Mouse (Mus musculus): ENCODE measurements around the gene Pla2g4e. TPM values are rescaled to one million over a fixed set of nuclear protein-coding genes. Genes with fewer than 3 reads are reported as not detected.
A peak's percentile ranks its signal among the peaks of the same experiment; 100 is the strongest.

The Pla2g4e gene
- total and polyA plus RNA-seq, 3 experiments: 3.5 to 5.9 (median 4.0) TPM

DNA sequence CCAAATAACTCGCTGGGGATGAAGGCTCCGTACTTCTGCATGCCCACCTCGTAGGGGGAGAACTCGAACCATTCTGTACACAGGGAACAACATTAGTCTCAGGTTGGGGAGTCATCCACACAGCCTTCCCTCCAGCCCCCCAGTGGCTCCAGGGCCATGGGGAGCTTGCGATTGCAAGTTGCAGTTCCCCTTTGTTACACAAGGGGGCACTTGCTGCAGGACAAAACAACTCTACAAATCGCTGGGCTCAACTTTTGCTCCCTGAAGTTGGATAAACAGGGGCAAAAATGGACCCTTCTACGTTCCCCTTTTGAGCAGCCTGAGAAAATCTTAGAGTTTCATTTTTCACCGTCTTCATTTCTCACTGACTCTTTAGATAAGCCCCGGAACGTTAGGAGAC is 71.4 kb downstream of the Pla2g4e start:
- Histone ChIP-seq H3K9ac (ENCODE audit: low read depth, low read length) (no peak overlapping the region), H3K4me3 (no peak overlapping the region), H3K27me3 (ENCODE audit: control insufficient read depth, insufficient read depth, low read length) (no peaks in the 10 kb centered on the region), H3K27ac (no peak overlapping the region), H3K79me2 (replicated peaks; ENCODE audit: control insufficient read depth, insufficient read depth, low read length) (no peaks in the 10 kb centered on the region), H3K36me3 (ENCODE audit: control insufficient read depth, insufficient read depth, low read length) (no peaks in the 10 kb centered on the region), H3K4me1 (ENCODE audit: control insufficient read depth, insufficient read depth, low read length) (no peaks in the 10 kb centered on the region)
- intact Hi-C loops (cut with DNase I): loop anchor here (2.0 to 5.0 kb wide), 3 partner anchors 91 to 201 kb away; partner anchors contain the start of gene Mapkbp1
- WGBS: 25% methylated on average over 10 of the region's 10 CpGs
- peak; percentile 40 to 66 for DNase-seq
- TF ChIP-seq CTCF (IDR thresholded peaks at IDR 0.05) (no peak; the same call in 1 of the 2 replicates), POLR2A (IDR thresholded peaks at IDR 0.05; ENCODE audit: insufficient read depth, low read depth, low read length) (no peak), EP300 (IDR thresholded peaks at IDR 0.05; ENCODE audit: insufficient read depth, low read depth, low read length) (no peak)

DNA sequence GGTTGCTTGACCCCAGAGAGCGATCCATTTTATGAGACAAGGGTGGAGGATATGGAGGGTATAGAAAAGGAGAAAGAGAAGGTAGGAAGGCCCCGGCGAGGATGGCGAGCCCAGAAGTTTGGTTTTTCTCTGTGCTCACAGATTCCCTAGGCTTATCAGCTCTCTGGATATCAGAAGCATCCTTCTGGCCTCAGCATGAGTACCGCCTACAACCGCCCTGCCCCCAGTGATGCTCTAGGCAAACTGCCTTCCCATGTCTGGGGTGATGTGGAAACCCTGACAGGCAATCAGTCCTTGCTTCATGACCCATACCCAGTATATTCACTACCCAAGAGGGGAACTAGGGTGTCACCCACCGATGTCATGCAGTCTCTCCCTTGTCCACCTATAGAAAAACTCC is 73.8 kb downstream of the Pla2g4e start:
- H3K27ac ChIP-seq: no peak overlapping the region
- no peak overlapping the region for H3K4me3 ChIP-seq
- 87% methylated on average over 7 of the region's 7 CpGs for WGBS
- H3K9ac ChIP-seq (ENCODE audit: low read depth, low read length): no peak overlapping the region
- no peaks in the 10 kb centered on the region for H3K79me2 ChIP-seq (replicated peaks; ENCODE audit: control insufficient read depth, insufficient read depth, low read length)
- H3K4me1 ChIP-seq (ENCODE audit: control insufficient read depth, insufficient read depth, low read length): peaks cover 1% of the 10 kb centered on the region; the same call in 1 of the 2 replicates
- no peaks in the 10 kb centered on the region for H3K27me3 ChIP-seq (ENCODE audit: control insufficient read depth, insufficient read depth, low read length)
- DNase-seq: no peak
- intact Hi-C loops (cut with DNase I): loop anchor here (5.0 kb wide), 2 partner anchors 111 to 199 kb away; partner anchors contain the start of gene Mapkbp1
- no peak for TF ChIP-seq EP300 (IDR thresholded peaks at IDR 0.05; ENCODE audit: insufficient read depth, low read depth, low read length)
- no peak for TF ChIP-seq CTCF (IDR thresholded peaks at IDR 0.05)
- no peak for TF ChIP-seq POLR2A (IDR thresholded peaks at IDR 0.05; ENCODE audit: insufficient read depth, low read depth, low read length)
- H3K36me3 ChIP-seq (ENCODE audit: control insufficient read depth, insufficient read depth, low read length): no peaks in the 10 kb centered on the region

DNA sequence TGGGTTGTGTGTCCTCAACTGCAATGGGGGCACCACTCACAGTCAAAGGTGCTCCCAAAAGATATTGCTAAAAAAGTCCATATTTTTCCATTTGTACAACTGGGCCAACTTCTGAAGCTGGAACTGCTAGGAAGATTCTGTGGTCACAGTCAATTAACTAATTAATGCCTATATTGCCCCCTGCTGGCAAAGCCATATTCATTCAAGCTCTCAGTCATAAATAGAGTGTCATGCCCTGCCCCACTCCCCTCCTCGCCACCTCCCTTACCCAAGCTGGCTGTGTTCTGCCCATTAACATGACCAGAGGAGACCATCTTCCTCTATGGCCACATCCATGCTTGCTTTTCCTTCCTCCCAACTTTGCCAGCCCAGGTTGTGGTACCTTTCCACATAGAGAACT is 74.4 kb downstream of the Pla2g4e start:
- WGBS: 32% methylated on average over 1 of the region's 1 CpGs
- no peaks in the 10 kb centered on the region for H3K27me3 ChIP-seq (ENCODE audit: control insufficient read depth, insufficient read depth, low read length)
- no peak for DNase-seq
- peak; percentile 79 for TF ChIP-seq CTCF (IDR thresholded peaks at IDR 0.05)
- TF ChIP-seq POLR2A (IDR thresholded peaks at IDR 0.05; ENCODE audit: insufficient read depth, low read depth, low read length): no peak
- H3K79me2 ChIP-seq (replicated peaks; ENCODE audit: control insufficient read depth, insufficient read depth, low read length): no peaks in the 10 kb centered on the region
- H3K36me3 ChIP-seq (ENCODE audit: control insufficient read depth, insufficient read depth, low read length): no peaks in the 10 kb centered on the region
- intact Hi-C loops (cut with DNase I): loop anchor here (1.0 to 5.0 kb wide), 3 partner anchors 85 to 198 kb away; partner anchors contain the start of gene Mapkbp1
- H3K4me1 ChIP-seq (ENCODE audit: control insufficient read depth, insufficient read depth, low read length): peaks cover 1% of the 10 kb centered on the region; the same call in 1 of the 2 replicates
- no peak overlapping the region for H3K4me3 ChIP-seq
- H3K9ac ChIP-seq (ENCODE audit: low read depth, low read length): no peak overlapping the region
- H3K27ac ChIP-seq: no peak overlapping the region

DNA sequence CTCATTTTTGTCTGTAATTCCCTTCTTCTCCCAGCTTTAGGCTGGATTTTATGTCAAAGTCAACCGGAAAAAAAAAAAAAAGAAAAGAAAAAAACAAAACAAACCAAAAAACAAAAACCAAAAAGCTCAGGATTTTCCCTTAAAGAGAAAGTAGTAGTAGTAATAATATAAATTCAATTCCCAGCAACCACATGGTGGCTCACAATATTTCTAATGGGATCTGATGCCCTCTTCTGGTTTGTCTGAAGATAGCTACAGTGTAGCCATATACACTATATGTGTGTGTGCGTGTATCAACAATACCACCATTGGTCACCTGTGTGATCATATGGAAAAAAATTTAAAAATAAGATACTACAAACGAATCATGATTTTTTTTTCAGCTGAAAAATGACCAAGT is 75.8 kb downstream of the Pla2g4e start:
- TF ChIP-seq POLR2A (IDR thresholded peaks at IDR 0.05; ENCODE audit: insufficient read depth, low read depth, low read length) (no peak), CTCF (IDR thresholded peaks at IDR 0.05) (peak; percentile 75), EP300 (IDR thresholded peaks at IDR 0.05; ENCODE audit: insufficient read depth, low read depth, low read length) (no peak)
- Histone ChIP-seq H3K4me3 (no peak overlapping the region), H3K36me3 (ENCODE audit: control insufficient read depth, insufficient read depth, low read length) (no peaks in the 10 kb centered on the region), H3K4me1 (ENCODE audit: control insufficient read depth, insufficient read depth, low read length) (peaks cover 1% of the 10 kb centered on the region; the same call in 1 of the 2 replicates), H3K27ac (no peak overlapping the region), H3K9ac (ENCODE audit: low read depth, low read length) (no peak overlapping the region), H3K79me2 (replicated peaks; ENCODE audit: control insufficient read depth, insufficient read depth, low read length) (no peaks in the 10 kb centered on the region), H3K27me3 (ENCODE audit: control insufficient read depth, insufficient read depth, low read length) (no peaks in the 10 kb centered on the region)
- intact Hi-C loops (cut with DNase I): no loop called here
- DNase-seq: no peak
- 80% methylated on average over 3 of the region's 3 CpGs for WGBS

DNA sequence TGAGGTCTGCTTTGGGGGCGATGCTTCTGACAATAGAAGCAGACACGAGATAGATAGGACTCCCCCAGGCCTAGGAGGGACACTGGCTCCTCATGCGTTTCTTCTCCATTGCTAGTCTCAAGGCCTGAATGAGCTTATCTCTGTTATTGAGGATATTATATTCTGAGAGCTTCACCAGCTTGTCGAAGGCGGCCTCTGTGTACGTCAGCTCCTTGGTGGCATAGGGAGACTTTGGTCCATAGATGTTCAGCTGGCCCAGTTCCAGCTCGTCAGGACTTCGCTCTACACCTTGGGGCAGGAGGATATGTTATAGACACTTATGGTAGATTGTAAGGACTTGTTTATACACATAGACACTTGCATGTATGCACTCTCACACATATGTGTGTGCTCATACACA is 77.4 kb downstream of the Pla2g4e start:
- 84% methylated on average over 8 of the region's 8 CpGs for WGBS
- no peak overlapping the region for H3K9ac ChIP-seq (ENCODE audit: low read depth, low read length)
- intact Hi-C loops (cut with DNase I): no loop called here

DNA sequence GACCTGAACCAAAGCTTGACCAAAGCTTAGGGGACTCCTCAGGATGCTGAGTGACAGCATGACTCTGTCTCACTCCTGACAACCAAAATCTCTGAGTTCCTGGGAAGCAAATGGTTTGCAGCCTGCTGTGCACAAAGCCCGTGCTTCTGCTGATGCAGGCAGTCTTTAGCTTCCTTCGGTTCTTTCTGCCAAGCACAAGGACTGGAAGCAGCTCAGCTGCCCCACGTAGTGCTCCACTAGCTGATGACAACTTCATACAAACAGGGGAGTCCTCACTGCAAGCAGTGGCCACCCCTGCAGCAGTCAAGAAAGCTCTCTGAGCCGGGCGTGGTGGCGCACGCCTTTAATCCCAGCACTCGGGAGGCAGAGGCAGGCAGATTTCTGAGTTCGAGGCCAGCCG is 79.7 kb downstream of the Pla2g4e start:
- Histone ChIP-seq H3K36me3 (ENCODE audit: control insufficient read depth, insufficient read depth, low read length) (no peaks in the 10 kb centered on the region), H3K9ac (ENCODE audit: low read depth, low read length) (no peak overlapping the region), H3K27ac (no peak overlapping the region), H3K4me1 (ENCODE audit: control insufficient read depth, insufficient read depth, low read length) (peaks cover 1% of the 10 kb centered on the region; the same call in 1 of the 2 replicates), H3K4me3 (no peak overlapping the region), H3K79me2 (replicated peaks; ENCODE audit: control insufficient read depth, insufficient read depth, low read length) (no peaks in the 10 kb centered on the region), H3K27me3 (ENCODE audit: control insufficient read depth, insufficient read depth, low read length) (no peaks in the 10 kb centered on the region)
- TF ChIP-seq CTCF (IDR thresholded peaks at IDR 0.05) (no peak), POLR2A (IDR thresholded peaks at IDR 0.05; ENCODE audit: insufficient read depth, low read depth, low read length) (no peak)
- intact Hi-C loops (cut with DNase I): no loop called here
- WGBS: 83% methylated on average over 10 of the region's 10 CpGs
- no peak for DNase-seq

More for the DNA sequence above, 77.4 kb downstream of the Pla2g4e start:
- Histone ChIP-seq H3K36me3 (ENCODE audit: control insufficient read depth, insufficient read depth, low read length) (no peaks in the 10 kb centered on the region), H3K79me2 (replicated peaks; ENCODE audit: control insufficient read depth, insufficient read depth, low read length) (no peaks in the 10 kb centered on the region), H3K27ac (no peak overlapping the region), H3K27me3 (ENCODE audit: control insufficient read depth, insufficient read depth, low read length) (no peaks in the 10 kb centered on the region), H3K4me1 (ENCODE audit: control insufficient read depth, insufficient read depth, low read length) (peaks cover 1% of the 10 kb centered on the region; the same call in 1 of the 2 replicates), H3K4me3 (no peak overlapping the region)
- TF ChIP-seq EP300 (IDR thresholded peaks at IDR 0.05; ENCODE audit: insufficient read depth, low read depth, low read length) (no peak), CTCF (IDR thresholded peaks at IDR 0.05) (no peak), POLR2A (IDR thresholded peaks at IDR 0.05; ENCODE audit: insufficient read depth, low read depth, low read length) (no peak)
- no peak for DNase-seq

Measured in heart, adult 2 months (tissue).